Mouse (Mus musculus) heart, adult 2 months (tissue): ENCODE measurements around the gene Ufc1. TPM values are rescaled to one million over a fixed set of nuclear protein-coding genes. Genes with fewer than 3 reads are reported as not detected.

ENCODE experiments used
- DNase-seq, 2 experiments: peaks; one replicate each; pipeline ENCODE4 v3.0.0; 2021
- H3K27ac ChIP-seq: fragments of 200-600 bp; 2 replicates; pipeline ENCODE4 v1.8.1; 2022
- H3K27me3 ChIP-seq: fragments of 200-500 bp; 2 replicates; pipeline ENCODE4 v1.6.1; 2012; ENCODE audit warnings: mild to moderate bottlenecking, low read length, inconsistent platforms, mixed read lengths; ENCODE audit not compliant: control insufficient read depth, insufficient read depth
- H3K36me3 ChIP-seq: fragments of 200-500 bp; 2 replicates; pipeline ENCODE4 v1.6.1; 2012; ENCODE audit warnings: low read length, inconsistent platforms; ENCODE audit not compliant: control insufficient read depth, insufficient read depth
- H3K4me1 ChIP-seq: fragments of 200-500 bp; 2 replicates; pipeline ENCODE4 v1.6.1; 2011; ENCODE audit warnings: low read length; ENCODE audit not compliant: control insufficient read depth, insufficient read depth
- H3K4me3 ChIP-seq: fragments of 200-600 bp; 2 replicates; pipeline ENCODE4 v1.8.1; 2022
- H3K79me2 ChIP-seq: fragments of 200-500 bp; replicated peaks from 2 replicates; pipeline ENCODE4 v1.6.1; 2012; ENCODE audit warnings: mild to moderate bottlenecking, inconsistent platforms, low read length, moderate library complexity, mixed read lengths; ENCODE audit not compliant: control insufficient read depth, insufficient read depth
- H3K9ac ChIP-seq: fragments of 200-500 bp; 2 replicates; pipeline ENCODE4 v1.6.1; 2012; ENCODE audit warnings: low read depth, mild to moderate bottlenecking, control low read depth, inconsistent platforms, low read length, mixed read lengths
- CTCF ChIP-seq: fragments of 200-600 bp; IDR thresholded peaks from 2 replicates; pipeline ENCODE4 v1.8.1; 2022; ENCODE audit warnings: antibody characterized with exemption, mild to moderate bottlenecking, moderate library complexity
- EP300 ChIP-seq: fragments of 200-500 bp; IDR thresholded peaks from 2 replicates; pipeline ENCODE4 v1.6.1; 2011; ENCODE audit warnings: low read depth, low read length, control low read depth; ENCODE audit not compliant: insufficient read depth
- POLR2A ChIP-seq: fragments of 200-500 bp; IDR thresholded peaks from 2 replicates; pipeline ENCODE4 v1.6.1; 2011; ENCODE audit warnings: mild to moderate bottlenecking, low read depth, low read length, control low read depth; ENCODE audit not compliant: insufficient read depth
- WGBS: fragments of 180-500 bp; shearing (Covaris S2); methylation state at CpG from one replicate; pipeline ENCODE4 v1.1.7; 2018; 5-methylcytosine and 5-hydroxymethylcytosine counted together
- intact Hi-C: fragments of 180-260 bp; cut with DNase I; formaldehyde crosslinking; loops from one replicate; pipeline ENCODE4 v1.15.1; 2025
- polyA plus RNA-seq: library from polyadenylated mRNA; depleted of rRNA; stranded (reverse); fragments of >200 nt; gene quantifications from 2 replicates; pipeline ENCODE4 v1.2.3, GENCODE M21; 2012
- total RNA-seq, 2 experiments: library from RNA; stranded (reverse); gene quantifications; 2 replicates each; pipeline ENCODE4 v1.2.3; 2021

The Ufc1 gene
- total and polyA plus RNA-seq, 3 experiments: 29.7 to 93.5 (median 80.5) TPM

DNA sequence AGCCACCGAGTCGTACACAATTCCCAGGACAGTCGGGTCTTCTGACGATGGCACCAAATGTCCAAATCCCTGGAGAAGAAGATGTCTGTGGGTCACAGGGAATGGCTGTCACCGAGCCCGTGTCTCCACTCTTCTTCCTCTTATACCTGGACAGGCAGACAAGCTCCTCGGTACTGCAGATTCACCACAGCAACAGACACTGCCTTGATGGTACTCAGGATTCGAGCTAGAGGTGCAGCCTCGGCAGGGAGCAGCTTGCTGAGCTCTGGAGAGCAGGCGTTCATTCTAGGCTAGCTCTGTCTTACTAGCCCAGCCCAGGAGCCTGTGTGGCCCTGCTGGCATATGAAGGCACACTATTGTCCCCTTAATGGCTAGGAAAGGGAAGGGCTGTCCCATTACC is 17.1 kb downstream of the Ufc1 start:
- TF ChIP-seq EP300: no peak
- no peak for TF ChIP-seq POLR2A
- TF ChIP-seq CTCF: no peak
- Histone ChIP-seq H3K27me3 (no peaks in the 10 kb centered on the region), H3K27ac (no peak overlapping the region), H3K79me2 (no peaks in the 10 kb centered on the region), H3K4me1 (peaks cover 3% of the 10 kb centered on the region; the same call in 1 of the 2 replicates), H3K36me3 (no peaks in the 10 kb centered on the region), H3K4me3 (no peak overlapping the region), H3K9ac (no peak overlapping the region)
- 75% methylated on average over 10 of the region's 10 CpGs for WGBS
- DNase-seq: peak in 1 of 2 experiments; percentile 10
- intact Hi-C loops: no loop called here

GRCm38 (mm10) chr1:171276110-171276748 is 18.6 kb downstream of the Ufc1 start:
- Histone ChIP-seq H3K4me1 (peaks cover 3% of the 10 kb centered on the region; the same call in 1 of the 2 replicates), H3K27ac (no peak overlapping the region), H3K79me2 (no peaks in the 10 kb centered on the region), H3K36me3 (no peaks in the 10 kb centered on the region), H3K9ac (no peak overlapping the region), H3K4me3 (no peak overlapping the region), H3K27me3 (no peaks in the 10 kb centered on the region)
- DNase-seq: peak in 1 of 2 experiments; percentile 11
- WGBS: 79% methylated on average over 14 of the region's 14 CpGs
- TF ChIP-seq CTCF: no peak
- no peak for TF ChIP-seq EP300
- TF ChIP-seq POLR2A: no peak
- intact Hi-C loops: no loop called here

DNA sequence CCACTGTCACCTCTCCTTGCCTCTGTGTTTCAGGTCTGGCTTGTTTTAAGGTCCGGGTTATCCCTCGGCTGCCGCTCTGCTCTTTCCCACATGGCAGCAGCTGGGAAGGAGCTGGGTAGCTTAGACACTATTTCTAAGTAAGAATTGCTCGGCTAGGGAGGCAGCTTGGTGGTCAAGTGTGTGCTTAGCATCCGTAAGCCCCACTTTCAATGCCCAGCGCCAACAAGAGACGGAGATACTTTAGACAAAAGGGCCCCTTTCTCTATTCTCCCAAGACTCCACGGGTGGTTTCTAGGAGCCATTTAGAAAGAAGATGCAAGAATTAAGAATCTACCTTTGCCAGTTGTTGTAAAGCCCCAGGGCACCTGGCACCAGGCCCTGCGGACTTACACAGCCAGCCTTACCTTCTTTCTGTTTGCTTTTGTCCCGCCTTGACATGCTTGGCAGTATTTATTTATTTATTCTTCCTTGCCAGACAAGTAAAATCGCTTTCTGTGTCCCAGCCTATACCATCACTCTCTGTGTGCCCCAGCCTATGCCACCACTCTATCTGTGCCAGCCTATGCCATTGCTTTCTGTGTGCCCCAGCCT is 19.6 kb downstream of the Ufc1 start:
- H3K27me3 ChIP-seq: no peaks in the 10 kb centered on the region
- no peaks in the 10 kb centered on the region for H3K36me3 ChIP-seq
- peaks cover 4% of the 10 kb centered on the region; the same call in 1 of the 2 replicates for H3K4me1 ChIP-seq
- TF ChIP-seq POLR2A (no peak), EP300 (no peak), CTCF (no peak)
- 90% methylated on average over 11 of the region's 11 CpGs for WGBS
- peaks cover 3% of the 10 kb centered on the region for H3K79me2 ChIP-seq
- intact Hi-C loops: no loop called here
- H3K9ac ChIP-seq: no peak overlapping the region
- DNase-seq: no peak
- no peak overlapping the region for H3K27ac ChIP-seq
- no peak overlapping the region for H3K4me3 ChIP-seq

DNA sequence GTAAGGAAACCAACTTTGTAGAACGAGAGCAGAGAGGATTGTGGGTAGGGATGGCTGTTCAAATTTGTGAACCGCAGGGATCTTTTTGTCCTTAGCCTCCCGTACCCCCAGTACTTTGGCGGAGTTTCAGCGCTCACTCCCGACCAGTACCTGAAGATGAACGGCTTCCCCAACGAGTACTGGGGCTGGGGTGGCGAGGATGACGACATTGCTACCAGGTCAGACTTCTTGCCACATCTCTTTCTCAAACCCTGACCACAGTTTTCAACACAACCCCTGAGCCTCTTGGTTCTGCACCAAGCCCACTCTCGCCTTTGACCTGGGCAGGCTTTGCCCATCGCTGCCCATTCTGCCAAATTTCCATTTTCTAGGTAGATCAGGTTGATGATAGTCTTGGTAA is 20.7 kb downstream of the Ufc1 start:
- Histone ChIP-seq H3K27me3 (no peaks in the 10 kb centered on the region), H3K9ac (no peak overlapping the region), H3K79me2 (peaks cover 3% of the 10 kb centered on the region), H3K4me3 (no peak overlapping the region), H3K27ac (no peak overlapping the region), H3K4me1 (peaks cover 4% of the 10 kb centered on the region; the same call in 1 of the 2 replicates), H3K36me3 (no peaks in the 10 kb centered on the region)
- 90% methylated on average over 12 of the region's 12 CpGs for WGBS
- TF ChIP-seq POLR2A: 0 out of 2 replicates have a peak, but pooled peaks have one; percentile 7
- TF ChIP-seq CTCF: no peak
- intact Hi-C loops: no loop called here
- no peak for DNase-seq

DNA sequence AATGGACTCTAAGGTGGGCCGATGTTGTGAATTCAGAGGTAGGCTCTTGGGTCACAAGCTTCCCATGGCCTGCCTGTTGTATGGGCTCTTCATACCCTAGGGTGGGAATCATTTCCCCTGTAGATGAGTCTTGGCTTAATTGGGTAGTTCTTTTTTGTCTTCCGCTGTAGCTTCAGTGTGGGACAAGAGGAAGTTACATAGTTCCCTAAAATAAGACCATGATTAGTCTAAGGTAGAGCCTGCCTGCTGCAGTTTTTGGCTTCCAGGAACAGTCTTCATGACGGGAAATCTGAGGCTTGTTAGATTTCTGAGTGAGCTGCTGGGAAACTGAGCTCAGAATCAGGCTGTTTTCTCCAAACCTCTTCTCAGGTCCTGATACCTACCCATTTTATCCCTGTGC is 22.7 kb downstream of the Ufc1 start:
- Histone ChIP-seq H3K36me3 (no peaks in the 10 kb centered on the region), H3K9ac (no peak overlapping the region), H3K27me3 (no peaks in the 10 kb centered on the region), H3K27ac (peak overlapping the region; percentile 52), H3K4me1 (peaks cover 4% of the 10 kb centered on the region; the same call in 1 of the 2 replicates), H3K4me3 (no peak overlapping the region; the same call in 1 of the 2 replicates), H3K79me2 (peaks cover 3% of the 10 kb centered on the region)
- intact Hi-C loops: no loop called here
- WGBS: 50% methylated on average over 3 of the region's 3 CpGs
- peak in 1 of 2 experiments; percentile 6 for DNase-seq
- TF ChIP-seq CTCF: no peak
- no peak for TF ChIP-seq EP300
- no peak for TF ChIP-seq POLR2A

GRCm38 (mm10) chr1:171271622-171272021 is 23.2 kb downstream of the Ufc1 start:
- H3K4me3 ChIP-seq: no peak overlapping the region; the same call in 1 of the 2 replicates
- intact Hi-C loops: no loop called here

More at GRCm38 (mm10) chr1:171271622-171272021, 23.2 kb downstream of the Ufc1 start:
- TF ChIP-seq EP300 (no peak), POLR2A (no peak), CTCF (no peak)
- 49% methylated on average over 10 of the region's 10 CpGs for WGBS
- H3K79me2 ChIP-seq: peaks cover 3% of the 10 kb centered on the region
- no peaks in the 10 kb centered on the region for H3K36me3 ChIP-seq
- H3K9ac ChIP-seq: no peak overlapping the region
- DNase-seq: peak in 1 of 2 experiments; percentile 11
- H3K4me1 ChIP-seq: peaks cover 4% of the 10 kb centered on the region; the same call in 1 of the 2 replicates
- no peaks in the 10 kb centered on the region for H3K27me3 ChIP-seq
- H3K27ac ChIP-seq: peak overlapping the region; percentile 52
